Mouse (Mus musculus): ENCODE data around the gene Tuba3a. TPM values are rescaled to one million over a fixed set of nuclear protein-coding genes. Genes with fewer than 3 reads are reported as not detected.

Gene Tuba3a
- polyA plus RNA-seq (2015; fragmentation: Nextera tagmentation; extraction: Ambion mirVana): 0.22 and 0.31 TPM in 2 replicates

DNA sequence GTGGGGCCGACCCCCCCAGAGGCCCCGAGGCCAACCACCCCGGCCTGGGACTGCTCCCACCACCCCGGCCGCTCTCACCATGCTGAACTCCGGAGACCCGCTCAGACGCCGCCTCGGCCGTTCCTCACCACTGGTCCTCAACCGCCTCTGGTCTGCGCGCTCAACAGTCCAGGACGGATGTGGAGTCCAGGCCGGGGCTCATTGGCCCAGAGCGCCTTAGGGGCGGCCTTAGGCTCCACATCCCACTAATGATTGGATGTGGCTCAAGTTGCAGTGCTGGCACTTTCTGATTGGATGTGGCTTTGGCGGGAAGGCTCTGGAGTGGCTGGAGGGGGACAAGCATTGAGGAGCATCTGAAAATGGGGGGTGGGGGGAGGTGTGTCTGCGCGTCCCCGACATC is at the start of gene Tuba3a:
TSS of gene Tuba3a (minus strand) at position 153 of the 400 bp plus-strand sequence.
- H3K4me2 ChIP-seq: no peak within 1 kb of the TSS
- no peaks in the 10 kb centered on the region for H3K27me3 ChIP-seq
- H3K9ac ChIP-seq: no peak within 1 kb of the TSS
- ATAC-seq (ENCODE audit: borderline replicate concordance, extremely low read depth, low FRiP score, low TSS enrichment): no peak
- peaks cover 3% of the 10 kb centered on the region; the same call in 1 of the 2 replicates for H3K4me1 ChIP-seq
- 95% methylated on average over 22 of the region's 22 CpGs for WGBS
- H3K9me3 ChIP-seq: no peaks in the 10 kb centered on the region
- H3K36me3 ChIP-seq: no peaks in the 10 kb centered on the region
- H3K27ac ChIP-seq: no peak within 1 kb of the TSS
- no peak within 1 kb of the TSS for H3K4me3 ChIP-seq

DNA sequence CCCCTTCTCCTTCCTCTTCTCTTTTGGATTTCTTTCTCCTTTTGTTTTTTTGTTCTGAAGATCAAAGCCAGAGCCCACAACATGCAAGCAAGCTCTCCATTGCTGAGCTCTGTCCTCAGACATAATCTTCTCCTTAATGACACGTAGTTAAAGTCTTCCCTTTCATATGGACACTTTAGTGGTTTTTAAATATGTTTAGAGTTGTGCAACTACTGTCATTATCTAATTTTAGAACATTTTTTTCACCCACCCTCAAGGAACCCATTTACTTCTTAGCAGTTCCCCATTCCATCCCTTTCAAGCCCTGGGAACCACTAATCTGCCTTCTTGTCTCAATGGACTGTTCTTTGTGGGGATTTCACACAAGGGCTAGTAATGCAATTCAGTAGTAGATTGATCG is 48.5 kb upstream of the Tuba3a start:
- H3K27ac ChIP-seq: peak overlapping the region; percentile 45; the same call in 1 of the 2 replicates
- H3K9me3 ChIP-seq: no peaks in the 10 kb centered on the region
- no peak overlapping the region for H3K4me3 ChIP-seq
- H3K9ac ChIP-seq: no peak overlapping the region
- no peak overlapping the region for H3K4me2 ChIP-seq
- 64% methylated on average over 2 of the region's 2 CpGs for WGBS
- peaks cover 9% of the 10 kb centered on the region for H3K4me1 ChIP-seq
- no peaks in the 10 kb centered on the region for H3K36me3 ChIP-seq
- no peak for ATAC-seq (ENCODE audit: borderline replicate concordance, extremely low read depth, low FRiP score, low TSS enrichment)
- no peaks in the 10 kb centered on the region for H3K27me3 ChIP-seq

DNA sequence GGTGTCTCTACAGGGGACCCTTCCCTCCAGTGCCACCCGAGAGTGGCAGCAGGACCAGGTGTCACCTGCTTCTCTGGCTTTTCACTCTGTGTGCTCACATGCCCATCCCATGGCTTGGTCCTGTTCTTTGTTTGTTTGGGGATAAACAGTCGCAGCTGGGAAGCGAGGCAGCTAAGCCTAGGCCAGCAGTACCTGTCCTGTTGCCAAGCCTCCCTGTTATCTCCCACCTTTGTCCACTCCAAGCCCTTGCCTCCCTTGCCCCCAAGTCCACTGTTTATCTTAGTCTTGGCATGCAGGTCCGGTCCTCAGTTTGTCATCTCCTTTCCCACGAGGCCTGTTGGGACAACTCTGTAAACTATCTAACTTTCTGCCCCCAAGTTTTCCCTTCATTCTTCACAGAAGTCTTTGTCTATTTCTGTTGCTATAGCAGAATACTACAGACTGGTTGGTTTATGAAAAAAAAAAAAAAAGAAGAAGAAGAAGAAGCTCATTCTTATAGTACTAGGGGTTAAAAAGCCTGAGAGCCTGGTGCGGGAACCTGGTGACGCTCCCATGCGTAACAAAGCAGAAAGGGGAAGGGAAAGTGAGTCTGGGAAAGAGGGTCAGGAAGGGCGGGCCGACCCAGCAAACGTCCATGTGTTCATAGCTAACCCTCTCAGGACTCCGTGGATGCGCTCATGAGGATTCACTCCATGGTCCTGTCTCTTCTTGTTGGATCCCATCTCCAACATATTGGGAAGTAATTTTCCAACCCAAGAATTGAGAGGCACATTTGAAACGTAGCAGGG is 47.5 kb upstream of the Tuba3a start:
- H3K4me1 ChIP-seq: peaks cover 5% of the 10 kb centered on the region
- 69% methylated on average over 14 of the region's 14 CpGs for WGBS
- H3K4me2 ChIP-seq: no peak overlapping the region
- no peak for ATAC-seq (ENCODE audit: borderline replicate concordance, extremely low read depth, low FRiP score, low TSS enrichment)
- H3K9me3 ChIP-seq: no peaks in the 10 kb centered on the region
- no peak overlapping the region for H3K4me3 ChIP-seq
- no peak overlapping the region for H3K9ac ChIP-seq
- H3K36me3 ChIP-seq: no peaks in the 10 kb centered on the region
- no peaks in the 10 kb centered on the region for H3K27me3 ChIP-seq
- H3K27ac ChIP-seq: peak overlapping the region; percentile 45

DNA sequence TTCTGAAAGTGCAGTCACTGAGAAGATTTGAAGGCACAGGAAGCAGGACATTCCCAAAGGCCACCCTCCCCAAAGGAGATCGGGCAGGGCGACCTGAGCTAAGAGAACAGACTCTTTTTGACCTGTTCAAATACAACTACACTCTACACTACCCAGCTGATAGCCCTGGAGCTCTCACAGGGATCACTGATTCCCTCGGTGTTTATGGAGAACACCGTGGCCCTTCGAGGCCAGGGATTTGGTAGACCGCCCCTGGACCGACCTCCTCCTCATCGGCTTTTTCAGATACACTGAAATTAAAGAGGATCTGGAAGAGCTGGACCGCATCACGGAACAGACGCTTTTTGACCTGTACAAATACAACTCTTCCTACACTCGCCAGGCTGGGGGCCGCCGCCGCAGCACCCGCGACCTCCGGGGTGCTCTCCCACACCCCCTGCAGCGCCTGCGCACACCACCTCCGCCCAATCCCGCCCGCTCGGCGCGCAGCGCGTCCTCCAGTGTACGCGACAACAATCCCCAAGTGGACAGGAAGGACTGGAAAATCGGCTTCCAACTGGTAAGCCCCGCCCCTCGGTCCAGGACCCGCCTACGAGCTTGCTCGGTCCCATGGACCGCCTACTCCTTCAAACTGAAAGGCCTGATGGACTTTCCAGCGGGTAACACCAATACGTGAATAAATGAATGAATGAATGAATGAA is 44.9 kb upstream of the Tuba3a start:
- peak overlapping the region; percentile 65 for H3K4me2 ChIP-seq
- H3K4me1 ChIP-seq: peaks cover 5% of the 10 kb centered on the region
- H3K9ac ChIP-seq: peak overlapping the region; percentile 35
- ATAC-seq (ENCODE audit: borderline replicate concordance, extremely low read depth, low FRiP score, low TSS enrichment): peak; percentile 91
- WGBS: 1% methylated on average over 39 of the region's 39 CpGs
- H3K9me3 ChIP-seq: no peaks in the 10 kb centered on the region
- no peaks in the 10 kb centered on the region for H3K27me3 ChIP-seq
- H3K36me3 ChIP-seq: no peaks in the 10 kb centered on the region
- peak overlapping the region; percentile 52 for H3K27ac ChIP-seq
- peak overlapping the region; percentile 47 for H3K4me3 ChIP-seq

DNA sequence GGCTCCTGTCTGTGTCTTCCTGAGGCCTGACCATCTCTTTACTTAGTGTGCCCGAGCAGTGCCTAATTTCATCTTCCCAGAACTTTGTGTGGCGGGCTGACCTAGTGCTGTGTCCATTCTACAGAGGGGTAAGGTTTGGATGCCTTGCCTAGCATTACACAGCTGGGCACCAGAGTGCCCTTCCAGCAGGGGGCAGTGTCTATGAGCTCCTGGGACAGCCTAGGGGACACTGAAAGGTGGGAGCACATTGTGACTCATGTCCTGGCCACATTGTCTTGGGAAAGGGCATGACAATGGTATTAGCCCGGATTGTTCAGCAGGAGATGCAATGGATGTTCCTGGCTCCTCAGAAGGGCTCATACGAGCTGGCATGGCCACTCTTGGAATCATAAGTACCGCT is 42.4 kb upstream of the Tuba3a start:
- no peaks in the 10 kb centered on the region; the same call in 1 of the 2 replicates for H3K27me3 ChIP-seq
- peaks cover 5% of the 10 kb centered on the region for H3K4me1 ChIP-seq
- no peak for ATAC-seq (ENCODE audit: borderline replicate concordance, extremely low read depth, low FRiP score, low TSS enrichment)
- WGBS: 75% methylated on average over 5 of the region's 5 CpGs
- H3K36me3 ChIP-seq: no peaks in the 10 kb centered on the region
- no peaks in the 10 kb centered on the region for H3K9me3 ChIP-seq
- no peak overlapping the region for H3K27ac ChIP-seq
- no peak overlapping the region for H3K9ac ChIP-seq
- no peak overlapping the region for H3K4me3 ChIP-seq
- H3K4me2 ChIP-seq: no peak overlapping the region

DNA sequence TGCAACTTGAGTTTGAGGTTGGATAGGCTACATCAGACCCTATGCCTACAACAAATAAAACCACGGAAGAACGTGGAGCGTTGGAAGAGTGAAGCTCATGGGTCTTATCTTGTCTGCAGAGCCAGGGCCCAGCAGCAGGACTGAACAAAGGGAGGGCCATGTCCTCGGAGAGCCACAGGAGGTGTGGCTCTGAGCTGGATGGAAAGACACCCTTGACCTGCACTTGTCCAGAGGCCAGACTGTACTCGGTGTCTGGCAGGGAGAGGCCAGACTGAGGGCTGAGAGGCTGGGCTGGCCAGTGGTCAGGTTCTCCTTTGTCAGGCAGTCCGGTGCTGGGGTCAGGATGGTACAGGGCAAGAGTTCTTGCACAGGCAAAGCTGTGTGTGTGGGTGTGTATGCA is 39.5 kb upstream of the Tuba3a start:
- Histone ChIP-seq H3K4me3 (no peak overlapping the region), H3K27me3 (peaks cover 22% of the 10 kb centered on the region), H3K36me3 (no peaks in the 10 kb centered on the region), H3K9me3 (no peaks in the 10 kb centered on the region), H3K4me2 (no peak overlapping the region), H3K27ac (no peak overlapping the region), H3K4me1 (peaks cover 20% of the 10 kb centered on the region), H3K9ac (no peak overlapping the region)
- ATAC-seq (ENCODE audit: borderline replicate concordance, extremely low read depth, low FRiP score, low TSS enrichment): no peak
- WGBS: 31% methylated on average over 6 of the region's 6 CpGs

DNA sequence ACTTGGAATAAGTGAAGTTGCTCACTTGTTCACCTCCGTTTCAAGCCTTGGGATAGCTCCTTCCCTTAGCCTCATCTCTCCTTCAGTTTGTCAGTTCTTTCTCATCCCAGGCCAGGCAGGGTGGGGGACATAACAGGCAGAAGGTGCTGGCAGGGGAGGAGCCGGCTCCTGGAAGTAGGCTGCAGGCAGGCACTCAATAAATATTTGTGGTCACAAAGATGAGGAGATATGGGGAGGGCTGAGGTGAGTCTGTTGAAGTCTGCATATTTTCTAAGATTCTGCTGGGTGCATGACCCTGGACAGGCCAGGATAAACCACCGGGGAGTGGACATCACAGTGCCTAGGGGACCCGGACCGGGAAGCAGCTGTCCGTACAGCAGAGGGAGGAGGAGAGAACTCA is 37.7 kb upstream of the Tuba3a start:
- WGBS: 31% methylated on average over 6 of the region's 6 CpGs
- Histone ChIP-seq H3K9ac (no peak overlapping the region), H3K36me3 (no peaks in the 10 kb centered on the region), H3K4me2 (peak overlapping the region; percentile 39; the same call in 1 of the 2 replicates), H3K4me1 (peaks cover 28% of the 10 kb centered on the region), H3K4me3 (no peak overlapping the region), H3K9me3 (no peaks in the 10 kb centered on the region), H3K27me3 (peaks cover 28% of the 10 kb centered on the region), H3K27ac (no peak overlapping the region)
- no peak for ATAC-seq (ENCODE audit: borderline replicate concordance, extremely low read depth, low FRiP score, low TSS enrichment)

DNA sequence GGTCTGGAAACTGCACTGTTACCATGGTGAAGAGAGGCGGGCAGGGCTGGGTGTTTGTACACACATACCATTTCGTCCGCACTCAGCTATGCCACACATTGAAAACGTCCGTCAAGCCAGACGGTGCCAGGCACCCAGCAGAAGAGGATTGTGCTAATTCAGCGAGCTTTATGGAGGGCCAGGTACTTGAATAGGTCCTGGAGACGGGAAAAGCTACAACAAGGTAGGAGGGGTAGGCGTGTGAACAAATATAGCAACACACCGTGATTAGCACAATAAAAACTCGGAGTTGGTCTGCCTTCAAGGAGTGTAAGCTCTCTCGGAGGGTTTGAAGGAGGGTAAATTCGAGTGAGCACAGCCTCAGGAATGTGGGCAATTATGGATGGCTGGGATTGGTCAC is 37.0 kb upstream of the Tuba3a start:
- H3K27me3 ChIP-seq: peaks cover 28% of the 10 kb centered on the region
- ATAC-seq (ENCODE audit: borderline replicate concordance, extremely low read depth, low FRiP score, low TSS enrichment): 0 out of 2 replicates have a peak, but pooled peaks have one; percentile 15
- no peak overlapping the region for H3K9ac ChIP-seq
- peak overlapping the region; percentile 46 for H3K27ac ChIP-seq
- H3K4me3 ChIP-seq: no peak overlapping the region
- H3K4me1 ChIP-seq: peaks cover 28% of the 10 kb centered on the region
- H3K4me2 ChIP-seq: peak overlapping the region; percentile 39
- H3K36me3 ChIP-seq: no peaks in the 10 kb centered on the region
- H3K9me3 ChIP-seq: no peaks in the 10 kb centered on the region
- WGBS: 43% methylated on average over 13 of the region's 13 CpGs

DNA sequence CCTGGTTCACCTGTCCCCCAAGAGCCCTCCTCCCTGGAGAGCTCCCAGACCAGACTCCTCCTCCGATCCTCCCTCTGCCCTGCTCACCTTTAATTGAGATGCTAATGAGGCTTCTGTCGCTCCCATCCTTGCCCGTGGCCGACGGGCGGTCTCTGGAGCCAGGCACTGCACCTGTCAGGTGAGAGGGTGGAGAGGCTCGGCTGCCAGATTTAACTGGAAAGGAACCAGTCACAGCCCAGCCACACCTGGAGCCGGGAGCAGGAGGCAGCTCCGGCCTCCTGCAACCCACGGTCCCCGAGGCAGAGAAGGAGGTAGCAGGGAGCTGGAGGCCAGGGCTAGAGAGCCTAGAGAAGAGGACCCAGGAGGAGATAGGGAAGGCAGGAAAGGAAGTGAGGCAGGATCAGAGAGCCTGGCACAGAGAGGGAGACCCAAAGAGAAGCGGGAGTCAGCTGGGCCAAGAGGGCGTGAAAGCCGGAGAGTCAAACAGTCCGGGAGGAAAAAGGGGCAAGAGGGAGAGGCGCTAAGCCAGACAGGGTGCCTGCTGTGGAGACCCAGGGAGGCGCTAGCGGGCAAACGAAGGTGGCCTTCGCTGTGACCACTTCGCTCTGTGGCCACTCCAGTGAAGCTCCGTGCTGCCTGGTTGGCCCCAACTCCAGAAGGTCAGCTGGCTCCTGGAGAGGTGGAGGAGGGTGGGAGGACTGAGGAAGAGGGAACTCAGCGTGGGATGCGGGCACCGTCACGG is 35.4 kb upstream of the Tuba3a start:
- 10% methylated on average over 26 of the region's 26 CpGs for WGBS
- Histone ChIP-seq H3K4me1 (peaks cover 32% of the 10 kb centered on the region), H3K27ac (peak overlapping the region; percentile 31; the same call in 1 of the 2 replicates), H3K36me3 (no peaks in the 10 kb centered on the region), H3K27me3 (peaks cover 28% of the 10 kb centered on the region), H3K4me2 (peak overlapping the region; percentile 39), H3K9ac (0 out of 2 replicates have a peak overlapping the region, but pooled peaks have one; percentile 22), H3K4me3 (peak overlapping the region; percentile 1; the same call in 1 of the 2 replicates), H3K9me3 (no peaks in the 10 kb centered on the region)
- no peak for ATAC-seq (ENCODE audit: borderline replicate concordance, extremely low read depth, low FRiP score, low TSS enrichment)

DNA sequence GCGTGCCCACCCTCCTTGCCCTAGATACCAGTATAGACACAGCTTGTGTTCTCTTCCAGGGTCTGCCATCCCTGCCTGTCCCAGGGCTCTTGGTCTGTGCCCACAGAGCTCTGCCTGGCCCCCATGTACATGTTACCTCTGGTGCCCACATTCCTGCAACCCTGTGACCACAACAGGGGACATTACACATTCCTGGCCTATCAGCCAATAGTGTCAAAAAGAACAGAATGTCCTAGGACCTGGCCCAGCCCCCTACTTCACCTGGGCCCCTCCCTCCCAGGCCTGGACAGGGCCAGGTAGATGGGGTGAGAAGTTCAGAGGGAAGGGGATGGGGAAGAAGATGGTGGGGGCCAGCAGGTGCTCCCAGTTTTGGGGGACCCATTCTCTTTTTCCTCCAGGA is 34.5 kb upstream of the Tuba3a start, which contains the start of gene Scnn1a:
TSS of gene Scnn1a (plus strand) at position 337 of the 400 bp plus-strand sequence.
- Histone ChIP-seq H3K36me3 (no peaks in the 10 kb centered on the region), H3K9me3 (no peaks in the 10 kb centered on the region), H3K4me1 (peaks cover 32% of the 10 kb centered on the region), H3K4me3 (peak within 1 kb of the TSS; percentile 1; the same call in 1 of the 2 replicates), H3K9ac (0 out of 2 replicates have a peak within 1 kb of the TSS, but pooled peaks have one; percentile 22), H3K27ac (peak within 1 kb of the TSS; percentile 31; the same call in 1 of the 2 replicates), H3K4me2 (peak within 1 kb of the TSS; percentile 39), H3K27me3 (peaks cover 28% of the 10 kb centered on the region)
- WGBS: 71% methylated on average over 1 of the region's 1 CpGs
- ATAC-seq (ENCODE audit: borderline replicate concordance, extremely low read depth, low FRiP score, low TSS enrichment): 0 out of 2 replicates have a peak, but pooled peaks have one; percentile 27

DNA sequence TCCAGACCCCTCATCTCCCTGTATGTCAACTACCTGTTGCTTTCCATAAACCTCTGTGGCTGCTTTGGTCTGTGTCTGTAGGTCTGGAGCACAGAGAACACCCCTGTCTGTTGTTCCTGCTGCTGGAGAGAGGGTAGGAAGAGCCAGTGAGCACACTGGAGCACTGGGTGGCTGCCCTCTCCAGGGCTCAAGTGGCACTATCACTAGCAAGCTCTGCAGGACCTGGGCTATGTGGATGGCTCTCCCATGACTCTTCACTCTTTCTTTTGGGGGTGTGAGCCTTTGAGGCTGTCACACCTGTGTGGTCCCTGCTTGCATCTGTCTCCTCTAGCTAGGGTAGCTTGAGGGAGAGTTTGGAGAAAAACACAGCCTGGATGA is 34.1 kb upstream of the Tuba3a start:
- H3K27me3 ChIP-seq: peaks cover 28% of the 10 kb centered on the region
- no peak overlapping the region for H3K9ac ChIP-seq
- no peaks in the 10 kb centered on the region for H3K36me3 ChIP-seq
- H3K27ac ChIP-seq: no peak overlapping the region
- H3K4me2 ChIP-seq: no peak overlapping the region
- peaks cover 32% of the 10 kb centered on the region for H3K4me1 ChIP-seq
- no peaks in the 10 kb centered on the region for H3K9me3 ChIP-seq
- no peak overlapping the region for H3K4me3 ChIP-seq
- ATAC-seq (ENCODE audit: borderline replicate concordance, extremely low read depth, low FRiP score, low TSS enrichment): no peak
